Mouse (Mus musculus): ENCODE measurements around the gene Zc3h12d. TPM values are rescaled to one million over a fixed set of nuclear protein-coding genes. Genes with fewer than 3 reads are reported as not detected.

Gene Zc3h12d
- polyA plus RNA-seq, 1 experiment = not detected

GRCm38 (mm10) chr10:7821981-7822380 lies 10.3 kb upstream of the Zc3h12d start:
- TF ChIP-seq FOSL1 (IDR thresholded peaks at IDR 0.05; ENCODE audit: insufficient read depth, low read length, poor library complexity, severe bottlenecking) = no peak
- no peak for TF ChIP-seq MYOG (IDR thresholded peaks at IDR 0.05; ENCODE audit: control insufficient read depth, extremely low read depth, insufficient read length)
- no peak for TF ChIP-seq CEBPB (IDR thresholded peaks at IDR 0.05; ENCODE audit: low read depth)
- TF ChIP-seq CTCF (IDR thresholded peaks at IDR 0.05; ENCODE audit: control insufficient read depth, insufficient read depth, insufficient read length) = no peak
- TF ChIP-seq MYOD1 (IDR thresholded peaks at IDR 0.05; ENCODE audit: control insufficient read depth, insufficient read length, low read depth) = no peak
- TF ChIP-seq MAX (IDR thresholded peaks at IDR 0.05) = no peak
- no peak for TF ChIP-seq USF1 (IDR thresholded peaks at IDR 0.05; ENCODE audit: low read depth)
- Histone ChIP-seq H3ac (ENCODE audit: control insufficient read depth, insufficient read length, low read depth) (no peak overlapping the region), H3K36me3 (ENCODE audit: control insufficient read depth, insufficient read depth) (peaks cover 51% of the 10 kb centered on the region), H3K4me3 (ENCODE audit: insufficient read depth, poor library complexity, severe bottlenecking) (no peak overlapping the region), H3K79me3 (ENCODE audit: low read depth) (no peaks in the 10 kb centered on the region), H3K79me2 (ENCODE audit: control insufficient read depth, insufficient read depth) (no peaks in the 10 kb centered on the region), H3K27me3 (ENCODE audit: control insufficient read depth, insufficient read depth, insufficient read length) (no peaks in the 10 kb centered on the region)

GRCm38 (mm10) chr10:7824663-7825280 lies 7.5 kb upstream of the Zc3h12d start:
- Histone ChIP-seq H3K36me3 (ENCODE audit: control insufficient read depth, insufficient read depth) (peaks cover 28% of the 10 kb centered on the region), H3K4me3 (ENCODE audit: insufficient read depth, poor library complexity, severe bottlenecking) (no peak overlapping the region)
- TF ChIP-seq CEBPB (IDR thresholded peaks at IDR 0.05; ENCODE audit: low read depth) (no peak), FOSL1 (IDR thresholded peaks at IDR 0.05; ENCODE audit: insufficient read depth, low read length, poor library complexity, severe bottlenecking) (no peak), MYOG (IDR thresholded peaks at IDR 0.05; ENCODE audit: control insufficient read depth, extremely low read depth, insufficient read length) (no peak), MAX (IDR thresholded peaks at IDR 0.05) (no peak), CTCF (IDR thresholded peaks at IDR 0.05; ENCODE audit: control insufficient read depth, insufficient read depth, insufficient read length) (no peak), USF1 (IDR thresholded peaks at IDR 0.05; ENCODE audit: low read depth) (no peak), MYOD1 (IDR thresholded peaks at IDR 0.05; ENCODE audit: control insufficient read depth, insufficient read length, low read depth) (no peak)

GRCm38 (mm10) chr10:7825281-7825665 lies 7.0 kb upstream of the Zc3h12d start:
- H3K4me3 ChIP-seq (ENCODE audit: insufficient read depth, poor library complexity, severe bottlenecking) = no peak overlapping the region
- TF ChIP-seq MYOG (IDR thresholded peaks at IDR 0.05; ENCODE audit: control insufficient read depth, extremely low read depth, insufficient read length) (no peak), MAX (IDR thresholded peaks at IDR 0.05) (no peak), USF1 (IDR thresholded peaks at IDR 0.05; ENCODE audit: low read depth) (no peak), FOSL1 (IDR thresholded peaks at IDR 0.05; ENCODE audit: insufficient read depth, low read length, poor library complexity, severe bottlenecking) (no peak), CTCF (IDR thresholded peaks at IDR 0.05; ENCODE audit: control insufficient read depth, insufficient read depth, insufficient read length) (no peak), CEBPB (IDR thresholded peaks at IDR 0.05; ENCODE audit: low read depth) (no peak), MYOD1 (IDR thresholded peaks at IDR 0.05; ENCODE audit: control insufficient read depth, insufficient read length, low read depth) (no peak)
- H3ac ChIP-seq (ENCODE audit: control insufficient read depth, insufficient read length, low read depth) = no peak overlapping the region
- H3K36me3 ChIP-seq (ENCODE audit: control insufficient read depth, insufficient read depth) = peaks cover 24% of the 10 kb centered on the region
- no peaks in the 10 kb centered on the region for H3K79me3 ChIP-seq (ENCODE audit: low read depth)
- H3K27me3 ChIP-seq (ENCODE audit: control insufficient read depth, insufficient read depth, insufficient read length) = no peaks in the 10 kb centered on the region
- no peaks in the 10 kb centered on the region for H3K79me2 ChIP-seq (ENCODE audit: control insufficient read depth, insufficient read depth)

More at GRCm38 (mm10) chr10:7824663-7825280, 7.5 kb upstream of the Zc3h12d start:
- Histone ChIP-seq H3K27me3 (ENCODE audit: control insufficient read depth, insufficient read depth, insufficient read length) (no peaks in the 10 kb centered on the region), H3K79me2 (ENCODE audit: control insufficient read depth, insufficient read depth) (no peaks in the 10 kb centered on the region), H3K79me3 (ENCODE audit: low read depth) (no peaks in the 10 kb centered on the region), H3ac (ENCODE audit: control insufficient read depth, insufficient read length, low read depth) (no peak overlapping the region)

GRCm38 (mm10) chr10:7826106-7826505 lies 6.2 kb upstream of the Zc3h12d start:
- Histone ChIP-seq H3K36me3 (ENCODE audit: control insufficient read depth, insufficient read depth) (peaks cover 15% of the 10 kb centered on the region), H3K79me2 (ENCODE audit: control insufficient read depth, insufficient read depth) (no peaks in the 10 kb centered on the region), H3K27me3 (ENCODE audit: control insufficient read depth, insufficient read depth, insufficient read length) (no peaks in the 10 kb centered on the region), H3K4me3 (ENCODE audit: insufficient read depth, poor library complexity, severe bottlenecking) (no peak overlapping the region), H3K79me3 (ENCODE audit: low read depth) (no peaks in the 10 kb centered on the region), H3ac (ENCODE audit: control insufficient read depth, insufficient read length, low read depth) (no peak overlapping the region)
- no peak for TF ChIP-seq USF1 (IDR thresholded peaks at IDR 0.05; ENCODE audit: low read depth)
- no peak for TF ChIP-seq MAX (IDR thresholded peaks at IDR 0.05)
- TF ChIP-seq CTCF (IDR thresholded peaks at IDR 0.05; ENCODE audit: control insufficient read depth, insufficient read depth, insufficient read length) = no peak
- no peak for TF ChIP-seq FOSL1 (IDR thresholded peaks at IDR 0.05; ENCODE audit: insufficient read depth, low read length, poor library complexity, severe bottlenecking)
- no peak for TF ChIP-seq MYOG (IDR thresholded peaks at IDR 0.05; ENCODE audit: control insufficient read depth, extremely low read depth, insufficient read length)
- no peak for TF ChIP-seq MYOD1 (IDR thresholded peaks at IDR 0.05; ENCODE audit: control insufficient read depth, insufficient read length, low read depth)
- TF ChIP-seq CEBPB (IDR thresholded peaks at IDR 0.05; ENCODE audit: low read depth) = no peak

- TF ChIP-seq CEBPB (IDR thresholded peaks at IDR 0.05; ENCODE audit: low read depth) = no peak
- TF ChIP-seq MYOD1 (IDR thresholded peaks at IDR 0.05; ENCODE audit: control insufficient read depth, insufficient read length, low read depth) = no peak
- TF ChIP-seq MAX (IDR thresholded peaks at IDR 0.05) = no peak
- no peak for TF ChIP-seq MYOG (IDR thresholded peaks at IDR 0.05; ENCODE audit: control insufficient read depth, extremely low read depth, insufficient read length)
- no peak for TF ChIP-seq FOSL1 (IDR thresholded peaks at IDR 0.05; ENCODE audit: insufficient read depth, low read length, poor library complexity, severe bottlenecking)
- TF ChIP-seq USF1 (IDR thresholded peaks at IDR 0.05; ENCODE audit: low read depth) = no peak
- TF ChIP-seq CTCF (IDR thresholded peaks at IDR 0.05; ENCODE audit: control insufficient read depth, insufficient read depth, insufficient read length) = no peak
- H3K79me3 ChIP-seq (ENCODE audit: low read depth) = no peaks in the 10 kb centered on the region
Measured at GRCm38 (mm10) chr10:7833377-7834165, 1.3 kb downstream of the Zc3h12d start.

More at GRCm38 (mm10) chr10:7833377-7834165, 1.3 kb downstream of the Zc3h12d start:
- Histone ChIP-seq H3ac (ENCODE audit: control insufficient read depth, insufficient read length, low read depth) (no peak overlapping the region), H3K4me3 (ENCODE audit: insufficient read depth, poor library complexity, severe bottlenecking) (no peak overlapping the region), H3K36me3 (ENCODE audit: control insufficient read depth, insufficient read depth) (no peaks in the 10 kb centered on the region), H3K27me3 (ENCODE audit: control insufficient read depth, insufficient read depth, insufficient read length) (no peaks in the 10 kb centered on the region), H3K79me2 (ENCODE audit: control insufficient read depth, insufficient read depth) (no peaks in the 10 kb centered on the region)

Data from C2C12 (cell line).